Mouse (Mus musculus): ENCODE measurements around the gene Bbs9.
"Not testable (repeated sequence)": the region's sequence is repeated elsewhere in the genome, so short reads cannot be mapped to it uniquely, and the experiment has no call there.

The Bbs9 gene

GRCm38 (mm10) chr9:22849212-22849611, 373.7 kb downstream of the Bbs9 start:
- no peak for DNase-seq (ENCODE audit: low read depth)

GRCm38 (mm10) chr9:22869147-22869546, 393.6 kb downstream of the Bbs9 start:
- DNase-seq (ENCODE audit: low read depth), result not testable (repeated sequence)

- no peak for DNase-seq (ENCODE audit: low read depth)
Observed at GRCm38 (mm10) chr9:22870661-22871060, 395.1 kb downstream of the Bbs9 start.

- no peak for DNase-seq (ENCODE audit: low read depth)
Observed at GRCm38 (mm10) chr9:22875231-22875630, 399.7 kb downstream of the Bbs9 start.

- no peak for DNase-seq (ENCODE audit: low read depth)
Observed at GRCm38 (mm10) chr9:22879266-22879665, 403.8 kb downstream of the Bbs9 start.

- no peak for DNase-seq (ENCODE audit: low read depth)
Observed at GRCm38 (mm10) chr9:22886351-22886750, 410.8 kb downstream of the Bbs9 start.

GRCm38 (mm10) chr9:22905434-22905833, 429.9 kb downstream of the Bbs9 start:
- DNase-seq (ENCODE audit: low read depth), result no peak

GRCm38 (mm10) chr9:22916808-22917207, 441.3 kb downstream of the Bbs9 start:
- DNase-seq (ENCODE audit: low read depth), result no peak

GRCm38 (mm10) chr9:22935645-22936044, 460.1 kb downstream of the Bbs9 start:
- DNase-seq (ENCODE audit: low read depth), result no peak
